Mouse (Mus musculus): ENCODE results near the gene Tmem91. TPM values are rescaled to one million over a fixed set of nuclear protein-coding genes. Genes with fewer than 3 reads are reported as not detected.

Gene Tmem91
- polyA plus RNA-seq, 1 experiment from 2014 or later = 2.4 TPM

Other genes starting within 250 kb of the Tmem91 start
- gene Ceacam1, start 197.6 kb downstream of the Tmem91 start, polyA plus RNA-seq (2015; fragmentation: Nextera tagmentation; extraction: Ambion mirVana) = 31.4 and 32.3 TPM in 2 replicates
- gene Ceacam2, start 135.3 kb downstream of the Tmem91 start, polyA plus RNA-seq (2015; fragmentation: Nextera tagmentation; extraction: Ambion mirVana) = 0.10 and 0.18 TPM in 2 replicates
- gene Erich4, start 59.3 kb downstream of the Tmem91 start, polyA plus RNA-seq (2015; fragmentation: Nextera tagmentation; extraction: Ambion mirVana) = 13.3 and 19.0 TPM in 2 replicates
- 38.4 and 43.4 TPM in 2 replicates for gene Dmac2, start 55.8 kb downstream of the Tmem91 start, polyA plus RNA-seq (2015; fragmentation: Nextera tagmentation; extraction: Ambion mirVana)
- 7.1 and 8.6 TPM in 2 replicates for gene B3gnt8, start 48.5 kb downstream of the Tmem91 start, polyA plus RNA-seq (2015; fragmentation: Nextera tagmentation; extraction: Ambion mirVana)
- gene Bckdha, start 16.2 kb downstream of the Tmem91 start, polyA plus RNA-seq (2015; fragmentation: Nextera tagmentation; extraction: Ambion mirVana) = 44.7 and 49.2 TPM in 2 replicates
- gene Exosc5, start 16.0 kb downstream of the Tmem91 start, polyA plus RNA-seq (2015; fragmentation: Nextera tagmentation; extraction: Ambion mirVana) = 80.5 and 87.7 TPM in 2 replicates
- gene B9d2, start 5.6 kb upstream of the Tmem91 start, polyA plus RNA-seq (2015; fragmentation: Nextera tagmentation; extraction: Ambion mirVana) = 22.4 and 23.7 TPM in 2 replicates
- gene Tgfb1, start 11.8 kb upstream of the Tmem91 start, polyA plus RNA-seq (2015; fragmentation: Nextera tagmentation; extraction: Ambion mirVana) = 2.3 and 2.5 TPM in 2 replicates
- gene Ccdc97, start 43.9 kb upstream of the Tmem91 start, polyA plus RNA-seq (2015; fragmentation: Nextera tagmentation; extraction: Ambion mirVana) = 18.5 and 19.3 TPM in 2 replicates
- 43.9 and 51.5 TPM in 2 replicates for gene Hnrnpul1, start 79.6 kb upstream of the Tmem91 start, polyA plus RNA-seq (2015; fragmentation: Nextera tagmentation; extraction: Ambion mirVana)
- 69.8 and 71.5 TPM in 2 replicates for gene Axl, start 113.5 kb upstream of the Tmem91 start, polyA plus RNA-seq (2015; fragmentation: Nextera tagmentation; extraction: Ambion mirVana)
- 33.2 and 35.9 TPM in 2 replicates for gene Cyp2s1, start 141.7 kb upstream of the Tmem91 start, polyA plus RNA-seq (2015; fragmentation: Nextera tagmentation; extraction: Ambion mirVana)
- gene Cyp2b10, start 222.5 kb upstream of the Tmem91 start, polyA plus RNA-seq (2015; fragmentation: Nextera tagmentation; extraction: Ambion mirVana) = not detected in 2 replicates